Mouse (Mus musculus) limb, embryonic 14.5 days (tissue): ENCODE measurements at regions not wholly inside any gene's neighbourhood (a gene's known extent, or its start where the extent isn't known, plus 50 kb on each side); places are given as distances from the start of the nearest gene placed in this dataset.

Experiments used
- ATAC-seq: fragments of 200-750 bp; cut with Nextera tagmentation; 2 replicates; pipeline ENCODE4 v1.8.0; 2017; ENCODE audit warnings: low read depth, moderate number of reproducible peaks, moderate TSS enrichment; ENCODE audit not compliant: low FRiP score
- DNase-seq: peaks from one replicate; pipeline ENCODE4 v3.0.0-alpha.2; 2015; ENCODE audit warnings: low spot score
- H3K27ac ChIP-seq: fragments of 300-500 bp; sonication (generic); replicated peaks from 2 replicates; pipeline ENCODE4 v1.5.1; 2014; ENCODE audit warnings: low read depth, mild to moderate bottlenecking, low read length, moderate library complexity, mixed read lengths
- H3K27me3 ChIP-seq: fragments of 300-500 bp; sonication (generic); 2 replicates; pipeline ENCODE4 v1.6.1; 2014; ENCODE audit warnings: low read length, mixed read lengths; ENCODE audit not compliant: control insufficient read depth, insufficient read depth
- H3K36me3 ChIP-seq: fragments of 300-500 bp; sonication (generic); 2 replicates; pipeline ENCODE4 v1.6.1; 2014; ENCODE audit warnings: mild to moderate bottlenecking, low read length, moderate library complexity, mixed read lengths; ENCODE audit not compliant: control insufficient read depth, insufficient read depth
- H3K4me1 ChIP-seq: fragments of 300-500 bp; sonication (generic); 2 replicates; pipeline ENCODE4 v1.6.1; 2014; ENCODE audit warnings: antibody characterized with exemption, low read length, mixed read lengths; ENCODE audit not compliant: control insufficient read depth, insufficient read depth
- H3K4me2 ChIP-seq: fragments of 300-500 bp; sonication (generic); replicated peaks from 2 replicates; pipeline ENCODE4 v1.6.1; 2014; ENCODE audit warnings: low read depth, mild to moderate bottlenecking, low read length, moderate library complexity; ENCODE audit not compliant: severe bottlenecking
- H3K4me3 ChIP-seq: fragments of 300-500 bp; sonication (generic); replicated peaks from 2 replicates; pipeline ENCODE4 v1.5.1; 2014; ENCODE audit warnings: low read length
- H3K9ac ChIP-seq: fragments of 300-500 bp; sonication (generic); 2 replicates; pipeline ENCODE4 v1.6.1; 2014; ENCODE audit warnings: mild to moderate bottlenecking, low read depth, low read length, moderate library complexity; ENCODE audit not compliant: severe bottlenecking
- H3K9me3 ChIP-seq: fragments of 300-500 bp; sonication (generic); 2 replicates; pipeline ENCODE4 v1.6.1; 2016; ENCODE audit warnings: low read length; ENCODE audit not compliant: control insufficient read depth
- POLR2A ChIP-seq: fragments of 200-500 bp; IDR thresholded peaks from 2 replicates; pipeline ENCODE4 v1.8.0; 2012; ENCODE audit warnings: inconsistent platforms, mild to moderate bottlenecking, moderate library complexity, borderline replicate concordance; ENCODE audit not compliant: insufficient read depth, insufficient read length; ENCODE audit errors: extremely low read depth
- WGBS: fragments of 180-500 bp; shearing (Covaris S2); extraction: QIAGEN DNeasy Blood & Tissue Kit; methylation state at CpG from one replicate; pipeline ENCODE4 v1.1.7; 2014; 5-methylcytosine and 5-hydroxymethylcytosine counted together

- Histone ChIP-seq H3K9me3 (peaks cover 7% of the 10 kb centered on the region; the same call in 1 of the 2 replicates), H3K4me2 (no peak overlapping the region), H3K4me3 (no peak overlapping the region), H3K4me1 (peaks cover 18% of the 10 kb centered on the region; the same call in 1 of the 2 replicates), H3K27ac (no peak overlapping the region), H3K9ac (no peak overlapping the region), H3K27me3 (no peaks in the 10 kb centered on the region), H3K36me3 (no peaks in the 10 kb centered on the region)
- DNase-seq (no peak), ATAC-seq (no peak)
- 53% methylated on average over 7 of the region's 7 CpGs for WGBS
- TF ChIP-seq POLR2A: no peak
Measured at GRCm38 (mm10) chr5:111663831-111664230, 69.9 kb upstream of the Gm26897 start.

GRCm38 (mm10) chr5:111665406-111665805 is 68.3 kb upstream of the Gm26897 start:
- no peak overlapping the region for H3K27ac ChIP-seq
- H3K36me3 ChIP-seq: no peaks in the 10 kb centered on the region
- H3K9ac ChIP-seq: no peak overlapping the region
- peaks cover 18% of the 10 kb centered on the region; the same call in 1 of the 2 replicates for H3K4me1 ChIP-seq
- no peak overlapping the region for H3K4me3 ChIP-seq
- no peak overlapping the region for H3K4me2 ChIP-seq
- H3K9me3 ChIP-seq: peaks cover 7% of the 10 kb centered on the region; the same call in 1 of the 2 replicates
- DNase-seq (no peak), ATAC-seq (no peak)
- H3K27me3 ChIP-seq: no peaks in the 10 kb centered on the region
- 66% methylated on average over 19 of the region's 19 CpGs for WGBS
- no peak for TF ChIP-seq POLR2A

- ATAC-seq: no peak
- H3K36me3 ChIP-seq: no peaks in the 10 kb centered on the region
- 66% methylated on average over 8 of the region's 8 CpGs for WGBS
- no peak overlapping the region for H3K27ac ChIP-seq
- H3K27me3 ChIP-seq: no peaks in the 10 kb centered on the region
- no peak overlapping the region for H3K4me3 ChIP-seq
- H3K9me3 ChIP-seq: peaks cover 7% of the 10 kb centered on the region; the same call in 1 of the 2 replicates
- no peak overlapping the region for H3K4me2 ChIP-seq
- TF ChIP-seq POLR2A: no peak
- H3K4me1 ChIP-seq: peaks cover 20% of the 10 kb centered on the region
- DNase-seq: no peak
- H3K9ac ChIP-seq: no peak overlapping the region
Measured at GRCm38 (mm10) chr5:111666007-111666406, 67.7 kb upstream of the Gm26897 start.

GRCm38 (mm10) chr5:111667901-111668300 is 65.8 kb upstream of the Gm26897 start:
- Histone ChIP-seq H3K4me2 (no peak overlapping the region), H3K4me1 (peaks cover 30% of the 10 kb centered on the region), H3K36me3 (no peaks in the 10 kb centered on the region), H3K27me3 (no peaks in the 10 kb centered on the region), H3K9me3 (peaks cover 7% of the 10 kb centered on the region; the same call in 1 of the 2 replicates), H3K4me3 (no peak overlapping the region), H3K9ac (no peak overlapping the region), H3K27ac (no peak overlapping the region)
- 69% methylated on average over 3 of the region's 3 CpGs for WGBS
- DNase-seq (no peak), ATAC-seq (no peak)
- TF ChIP-seq POLR2A: no peak

GRCm38 (mm10) chr5:111669139-111669538 is 64.6 kb upstream of the Gm26897 start:
- Histone ChIP-seq H3K27ac (no peak overlapping the region), H3K36me3 (no peaks in the 10 kb centered on the region), H3K4me1 (peaks cover 27% of the 10 kb centered on the region), H3K9ac (no peak overlapping the region), H3K4me2 (no peak overlapping the region), H3K4me3 (no peak overlapping the region), H3K27me3 (no peaks in the 10 kb centered on the region), H3K9me3 (peaks cover 7% of the 10 kb centered on the region; the same call in 1 of the 2 replicates)
- no peak for TF ChIP-seq POLR2A
- DNase-seq (no peak), ATAC-seq (no peak)

- H3K36me3 ChIP-seq: no peaks in the 10 kb centered on the region
- DNase-seq: peak; percentile 51
- H3K27ac ChIP-seq: 0 out of 2 replicates have a peak overlapping the region, but pooled peaks have one; percentile 33
- no peak overlapping the region for H3K9ac ChIP-seq
- 49% methylated on average over 6 of the region's 6 CpGs for WGBS
- no peaks in the 10 kb centered on the region for H3K27me3 ChIP-seq
- no peak overlapping the region for H3K4me3 ChIP-seq
- no peak overlapping the region for H3K4me2 ChIP-seq
- TF ChIP-seq POLR2A: no peak
- peaks cover 7% of the 10 kb centered on the region; the same call in 1 of the 2 replicates for H3K9me3 ChIP-seq
- no peak for ATAC-seq
- H3K4me1 ChIP-seq: peaks cover 36% of the 10 kb centered on the region
Measured at GRCm38 (mm10) chr5:111671762-111672161, 62.0 kb upstream of the Gm26897 start.
